Mouse (Mus musculus) spleen, adult 18-20 months (tissue): ENCODE measurements around the gene Sema5a.
"Not testable (repeated sequence)": the region's sequence is repeated elsewhere in the genome, so short reads cannot be mapped to it uniquely, and the experiment has no call there.

Source experiments
- DNase-seq, 2 experiments: peaks; one replicate each; pipeline ENCODE4 v3.0.0; 2022; ENCODE audit warnings: mixed read lengths in 2 of 2

Gene Sema5a

DNA sequence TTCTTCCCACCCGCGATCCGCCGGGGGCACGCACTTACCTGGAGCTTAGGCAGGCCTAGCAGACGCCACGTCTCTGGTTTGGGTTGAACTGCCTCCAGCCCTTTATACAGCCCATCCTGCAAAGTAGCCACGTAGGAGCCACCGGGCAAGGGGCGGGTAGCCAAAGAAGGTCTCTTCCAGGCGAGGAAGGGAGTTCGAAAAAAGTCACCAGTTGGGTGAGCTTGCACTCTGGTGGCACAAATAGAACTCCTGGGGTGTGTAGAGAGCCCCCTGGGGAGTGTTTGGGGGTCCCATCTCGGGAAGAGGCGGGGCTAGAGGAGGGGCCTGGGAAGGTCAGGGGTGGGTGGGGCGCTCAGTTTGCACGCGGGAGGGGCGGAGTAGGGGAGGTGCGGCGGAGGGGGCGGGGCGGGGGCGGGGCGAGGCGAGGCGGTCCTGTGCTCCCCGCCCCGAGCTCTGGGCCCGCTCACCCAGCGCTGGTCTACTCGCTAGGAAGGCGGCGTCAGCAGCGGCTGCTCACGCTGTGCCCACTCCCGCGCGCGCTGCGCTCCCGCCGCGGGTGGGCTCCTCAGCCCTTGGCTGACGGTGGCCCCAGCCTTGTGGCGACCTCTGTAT is at the start of gene Sema5a:
Gene Sema5a (plus strand): TSS at position 467 of the 612 bp plus-strand sequence.
- DNase-seq: peak; percentile 37 to 53

DNA sequence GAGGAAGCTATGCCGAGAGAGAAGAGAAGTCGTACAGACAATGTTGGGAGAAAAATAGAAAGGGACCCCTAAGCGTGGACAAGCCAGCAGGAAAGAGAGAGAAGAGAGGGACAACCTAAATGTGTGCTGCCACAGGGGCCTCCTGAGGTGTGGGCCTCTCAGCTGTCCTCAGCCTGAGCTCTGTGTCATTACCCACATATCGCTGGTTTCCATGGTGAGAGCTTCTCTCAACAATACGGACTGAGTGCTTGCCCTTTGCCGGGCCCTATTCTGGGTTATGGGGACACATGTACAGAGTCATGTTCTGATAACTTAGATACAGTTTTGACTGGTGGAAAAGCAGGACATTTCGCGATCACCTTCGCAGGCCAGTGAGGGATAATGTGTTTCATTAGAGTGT is 46.5 kb upstream of the Sema5a start:
- no peak for DNase-seq

DNA sequence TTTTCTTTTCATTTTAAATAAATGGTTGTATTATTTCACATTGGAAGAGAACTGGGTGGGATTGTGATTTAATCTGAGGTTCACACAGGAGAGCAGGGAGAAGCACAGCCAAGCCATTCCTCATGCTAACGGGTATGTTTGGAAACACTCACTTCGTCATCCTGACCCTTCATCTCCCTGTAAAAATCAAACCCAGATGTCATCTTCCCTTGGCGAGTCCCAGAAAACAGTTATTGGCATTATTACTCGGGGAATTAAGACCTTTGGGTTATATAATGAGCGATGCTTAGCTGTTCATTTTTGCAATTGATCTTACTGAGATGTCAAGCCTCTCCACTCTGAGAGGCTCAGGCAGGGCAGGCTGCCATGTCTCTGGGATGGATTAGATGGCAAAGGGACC is 46.0 kb upstream of the Sema5a start:
- no peak for DNase-seq

- no peak for DNase-seq
Observed at GRCm38 (mm10) chr15:32203242-32203641, 41.4 kb upstream of the Sema5a start.

DNA sequence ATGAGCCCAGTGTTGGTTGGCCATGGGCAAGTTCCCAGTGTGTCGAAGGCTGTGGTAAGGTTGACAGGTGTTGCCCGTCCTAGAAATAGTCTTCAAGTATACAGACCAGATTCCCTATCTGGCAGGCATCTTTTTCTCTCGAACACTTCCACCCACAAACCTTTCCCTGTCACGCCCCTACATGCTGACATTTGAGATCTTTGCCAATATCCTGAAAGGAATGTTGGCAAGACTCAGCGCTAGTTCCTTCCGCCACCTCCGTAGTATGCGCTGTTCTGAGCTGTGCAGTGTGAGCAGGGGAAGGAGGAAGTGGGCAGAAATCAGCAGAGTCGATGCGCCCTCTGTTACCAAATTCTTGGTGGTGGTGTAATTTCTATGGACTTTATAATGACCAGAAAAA is 39.7 kb upstream of the Sema5a start:
- no peak for DNase-seq

- not testable (repeated sequence) for DNase-seq
Observed at GRCm38 (mm10) chr15:32214687-32215086, 29.9 kb upstream of the Sema5a start.

DNA sequence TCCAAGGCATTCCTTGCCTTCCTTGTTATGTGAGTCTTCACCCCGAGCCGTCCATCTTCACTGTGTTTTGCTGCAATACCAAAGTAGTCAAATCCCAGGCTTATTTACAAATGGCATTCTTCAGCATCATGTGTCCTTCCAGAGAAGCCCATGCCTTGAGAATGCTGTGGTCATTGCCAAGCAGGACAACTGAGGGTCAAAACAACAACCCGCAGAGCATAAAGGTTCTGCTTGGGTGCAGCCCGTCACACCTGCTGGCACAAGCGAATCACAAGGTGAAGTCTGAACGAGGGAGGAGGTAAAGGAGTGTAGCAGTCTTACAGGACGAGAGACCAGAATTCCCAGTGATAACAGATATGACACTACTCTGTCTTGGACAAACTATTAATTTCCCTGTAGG is 21.6 kb upstream of the Sema5a start:
- no peak for DNase-seq

- DNase-seq: no peak
Observed at GRCm38 (mm10) chr15:32225394-32225793, 19.2 kb upstream of the Sema5a start.

DNA sequence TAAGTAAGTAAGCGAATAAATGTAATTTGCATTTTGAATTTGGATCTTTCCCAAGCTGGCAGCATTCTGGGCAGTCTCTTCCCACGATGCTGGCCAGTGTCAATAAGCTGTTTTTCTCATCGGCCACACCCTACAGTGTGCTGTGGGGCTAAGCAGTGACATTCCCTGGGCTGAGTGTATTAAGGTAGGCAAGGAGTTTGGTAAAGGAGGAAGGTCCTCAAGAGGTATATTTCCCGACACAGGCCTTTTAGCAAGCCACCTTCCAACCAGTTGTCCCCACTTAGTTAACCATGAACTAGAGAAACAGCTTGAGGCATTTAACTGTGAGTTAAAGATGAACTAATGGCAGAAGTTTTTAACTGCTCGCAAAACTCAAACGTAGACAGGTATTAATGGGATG is 18.2 kb upstream of the Sema5a start:
- DNase-seq: no peak

DNA sequence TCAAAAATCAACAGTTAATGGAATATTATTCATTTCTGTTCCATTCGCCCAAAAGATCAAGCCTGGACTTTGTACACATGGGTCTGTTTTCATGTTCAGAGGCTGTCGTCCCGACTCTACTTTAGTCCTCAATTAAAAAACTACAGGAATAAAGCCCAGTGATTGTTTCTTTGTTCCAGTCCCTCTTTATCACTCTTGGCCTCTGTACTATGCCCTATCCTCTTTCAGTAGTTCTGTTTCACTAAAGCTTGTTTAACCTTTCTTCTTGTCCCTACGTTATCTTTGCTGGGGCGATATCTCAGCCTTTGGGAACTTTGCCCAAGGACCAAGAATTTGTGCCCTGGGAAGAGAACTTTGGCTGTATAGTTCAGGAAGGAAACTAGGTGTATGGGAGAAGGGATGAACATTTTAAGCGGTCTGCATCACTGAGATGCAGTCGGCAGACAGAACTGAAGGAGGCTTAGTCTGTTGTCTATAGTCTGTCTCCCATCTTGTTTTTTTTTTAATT is 17.7 kb upstream of the Sema5a start:
- no peak for DNase-seq

DNA sequence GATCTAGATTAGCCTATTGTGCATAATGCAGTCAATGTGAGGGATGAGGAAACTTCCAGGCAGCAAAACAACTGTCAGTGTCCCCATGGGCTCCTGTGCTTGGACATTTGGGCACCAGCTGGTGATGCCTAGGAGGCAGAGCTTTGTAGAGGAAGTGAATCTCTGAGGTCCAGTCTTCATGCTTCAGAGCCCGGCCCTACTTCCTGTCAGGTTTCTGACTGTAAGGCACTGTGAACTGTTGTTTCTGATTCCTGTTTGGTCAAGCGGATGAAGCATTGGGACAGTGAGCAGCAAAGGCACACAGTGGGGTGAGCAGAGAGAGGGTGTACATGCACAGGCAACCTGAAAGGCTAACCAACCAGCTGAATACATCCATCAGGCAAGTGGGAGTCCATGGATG is 14.5 kb upstream of the Sema5a start:
- DNase-seq: peak in 1 of 2 experiments; percentile 10

- DNase-seq: no peak
Observed at GRCm38 (mm10) chr15:32232189-32232588, 12.4 kb upstream of the Sema5a start.

GRCm38 (mm10) chr15:32232666-32233141 is 11.9 kb upstream of the Sema5a start:
- DNase-seq: not testable (repeated sequence)

DNA sequence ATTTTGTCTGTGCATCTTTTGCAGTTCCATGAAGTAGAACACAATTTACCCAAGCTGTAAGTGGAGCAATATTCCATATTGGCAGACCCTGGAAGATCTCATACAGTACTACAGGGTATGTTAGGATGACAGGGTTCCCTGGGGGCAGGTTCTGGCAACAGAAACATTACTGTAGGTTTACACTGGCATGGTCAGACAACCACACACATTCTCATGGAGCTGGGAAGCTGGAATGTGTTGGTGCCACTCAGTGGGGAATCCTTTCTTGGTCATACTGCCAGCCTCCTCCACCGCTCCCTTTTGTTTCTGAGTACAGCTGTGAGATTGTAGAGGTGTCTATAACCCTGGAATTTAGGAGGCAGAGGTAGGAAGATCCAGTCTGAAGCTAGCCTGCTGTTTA is 11.2 kb upstream of the Sema5a start:
- DNase-seq: no peak

- DNase-seq: no peak
Observed at GRCm38 (mm10) chr15:32239099-32239498, 5.5 kb upstream of the Sema5a start.

DNA sequence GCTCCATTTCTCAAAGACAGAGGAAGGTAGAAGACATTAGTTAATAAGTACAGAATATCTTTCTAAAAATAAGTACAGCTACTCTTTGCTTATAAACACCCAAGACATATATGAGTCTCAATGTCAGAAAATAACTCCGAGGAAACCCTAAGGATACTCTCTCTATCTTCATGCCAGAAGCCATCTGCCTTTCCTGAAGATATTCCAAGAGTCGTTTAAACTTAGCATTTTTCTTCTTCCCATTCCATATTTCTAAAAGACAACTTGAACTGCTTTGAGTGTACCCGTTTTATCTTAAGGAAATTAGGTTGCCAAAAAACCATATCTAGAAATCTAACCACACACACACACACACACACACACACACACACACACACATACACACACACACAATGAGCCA is 4.5 kb upstream of the Sema5a start:
- no peak for DNase-seq

DNA sequence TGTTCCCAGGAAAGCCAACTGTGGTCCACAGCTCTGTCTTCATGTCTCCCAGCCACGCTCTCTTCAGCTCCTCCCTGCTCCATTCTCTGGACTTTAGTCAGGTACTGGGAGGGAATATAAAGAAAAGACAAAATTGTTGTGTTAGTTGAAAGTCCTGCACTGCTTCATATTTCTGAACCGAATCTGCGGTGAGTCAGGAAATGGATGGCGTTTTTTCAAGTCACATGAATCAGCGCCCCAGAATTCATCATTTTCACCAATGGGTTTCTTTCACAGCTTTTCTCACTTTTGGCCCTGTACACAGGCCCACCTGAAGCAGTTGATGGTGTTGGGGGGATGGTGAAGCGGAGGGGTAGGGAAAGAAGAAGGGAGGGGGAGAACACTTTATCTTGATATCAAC is 2.9 kb upstream of the Sema5a start:
- no peak for DNase-seq

GRCm38 (mm10) chr15:32243096-32243785 is 1.4 kb upstream of the Sema5a start:
- DNase-seq: no peak

GRCm38 (mm10) chr15:32243824-32244223 is 786 bp upstream of the Sema5a start:
- DNase-seq: no peak

DNA sequence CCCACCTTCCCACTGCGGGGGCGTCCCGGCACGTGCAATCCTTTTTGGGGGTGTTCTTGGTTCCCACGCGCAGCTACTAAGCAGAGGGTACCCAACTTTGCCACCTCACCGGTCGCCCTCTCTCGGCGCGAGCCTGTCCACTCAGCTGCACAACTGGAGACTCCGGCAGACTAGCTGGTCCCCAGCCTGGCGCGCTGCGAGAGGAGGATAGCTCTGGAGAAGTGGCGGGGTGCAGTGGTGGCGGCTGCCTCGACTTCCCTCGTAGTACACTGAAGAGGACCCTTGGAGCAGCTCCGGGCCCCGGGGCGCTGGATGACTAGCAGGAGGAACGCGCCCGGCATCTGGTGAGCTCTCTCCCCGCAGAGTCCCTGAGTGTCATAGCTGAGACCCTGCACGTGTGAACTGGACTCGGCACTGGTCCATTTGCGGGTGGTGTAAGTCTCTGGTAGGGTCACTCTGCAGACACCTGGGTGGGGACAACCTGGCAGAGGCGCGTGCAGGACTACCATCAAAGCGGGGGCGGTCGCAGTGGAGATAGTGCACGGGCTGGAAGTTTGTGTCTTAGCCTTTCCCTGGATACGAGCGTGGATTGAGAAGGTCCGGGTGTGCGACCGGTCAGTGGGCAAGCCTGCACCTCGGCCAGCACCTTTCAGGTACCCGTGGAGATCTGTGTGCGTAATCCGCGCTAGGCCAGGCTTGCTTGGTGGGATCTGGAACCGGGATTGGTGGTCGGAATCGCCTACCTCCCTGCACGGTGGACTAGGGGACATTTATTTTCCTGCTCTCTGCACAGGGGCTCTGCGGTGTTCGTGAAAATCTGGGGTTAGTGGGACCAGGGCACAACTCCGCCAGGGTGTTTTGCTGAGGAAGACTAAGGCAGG is 586 bp downstream of the Sema5a start:
- DNase-seq: peak in 1 of 2 experiments; percentile 36

DNA sequence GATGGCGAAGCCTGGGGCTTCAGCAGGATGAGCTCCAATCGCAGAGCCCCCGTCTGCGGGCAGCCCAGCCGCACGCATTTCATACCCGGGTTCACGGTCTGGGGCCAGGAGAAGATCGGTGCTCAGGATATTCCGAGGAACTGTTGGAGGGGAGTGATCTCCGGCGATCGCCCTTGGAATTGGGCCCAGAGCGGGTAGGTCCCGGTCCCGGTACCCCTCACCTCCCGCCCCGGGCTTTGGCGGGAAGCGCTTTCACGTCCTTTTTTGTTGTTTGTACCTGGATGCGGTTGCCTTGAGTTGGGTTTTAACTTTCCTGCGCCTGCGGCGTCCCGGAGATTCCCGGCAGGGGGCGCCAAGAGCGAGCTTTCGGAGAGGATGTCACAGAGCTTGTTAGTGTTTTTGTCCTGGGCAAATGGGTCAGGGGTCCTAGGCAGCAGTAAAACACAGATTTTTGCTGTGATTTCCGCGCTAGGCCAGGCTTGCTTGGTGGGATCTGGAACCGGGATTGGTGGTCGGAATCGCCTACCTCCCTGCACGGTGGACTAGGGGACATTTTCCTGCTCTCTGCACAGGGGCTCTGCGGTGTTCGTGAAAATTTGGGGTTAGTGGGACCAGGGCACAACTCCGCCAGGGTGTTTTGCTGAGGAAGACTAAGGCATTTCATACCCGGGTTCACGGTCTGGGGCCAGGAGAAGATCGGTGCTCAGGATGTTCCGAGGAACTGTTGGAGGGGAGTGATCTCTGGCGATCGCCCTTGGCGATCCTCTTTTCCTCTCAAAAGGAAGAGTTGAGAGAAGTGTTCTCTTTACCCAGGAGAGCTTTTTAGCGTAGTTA is 1.4 kb downstream of the Sema5a start:
- peak; percentile 50 to 76 for DNase-seq

GRCm38 (mm10) chr15:32247281-32247680 is 2.7 kb downstream of the Sema5a start:
- DNase-seq: no peak
